Mouse (Mus musculus): ENCODE measurements around the gene Hmgn2.
"Not testable (repeated sequence)": the region's sequence is repeated elsewhere in the genome, so short reads cannot be mapped to it uniquely, and the experiment has no call there.

Gene Hmgn2

GRCm38 (mm10) chr4:133925204-133925603 lies 43.2 kb downstream of the Hmgn2 start:
- DNase-seq (ENCODE audit: inconsistent ontology term): no peak

DNA sequence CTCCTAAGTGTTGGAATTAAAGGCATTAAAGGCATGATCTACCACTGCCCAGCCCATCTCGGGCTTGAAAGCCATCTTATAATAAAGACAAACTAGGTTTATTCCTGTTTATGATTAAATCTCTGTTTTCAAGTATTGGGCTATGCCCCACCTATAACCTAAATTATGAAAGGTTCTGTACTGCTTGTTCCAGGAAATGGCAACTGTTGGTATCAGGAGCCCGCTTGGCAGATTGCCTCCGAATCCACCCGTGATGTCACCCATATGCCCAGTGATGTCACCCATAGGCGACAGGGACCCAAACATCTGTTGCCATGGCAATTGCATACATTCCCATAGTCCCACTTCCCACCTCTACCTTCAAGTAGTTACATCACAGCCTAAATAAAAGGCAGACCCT lies 44.7 kb downstream of the Hmgn2 start:
- no peak for DNase-seq (ENCODE audit: inconsistent ontology term)

GRCm38 (mm10) chr4:133918093-133918825 lies 50.2 kb downstream of the Hmgn2 start:
- DNase-seq (ENCODE audit: inconsistent ontology term): not testable (repeated sequence)
